Mouse (Mus musculus) liver, embryonic 15.5 days (tissue): Measurements from ENCODE around the gene Mgam. TPM values are rescaled to one million over a fixed set of nuclear protein-coding genes. Genes with fewer than 3 reads are reported as not detected.

Experiments
- polyA plus RNA-seq: library from polyadenylated mRNA; unstranded; fragments of >200 nt; fragmentation: Nextera tagmentation; extraction: Ambion mirVana; gene quantifications from 2 replicates; pipeline ENCODE4 v1.2.1, GENCODE M21; 2015

Mgam gene
- polyA plus RNA-seq, 1 experiment from 2014 or later: 1.7 TPM

Other genes starting within 250 kb of the Mgam start
- gene E330009J07Rik, start 192.7 kb upstream of the Mgam start, polyA plus RNA-seq: 1.7 and 2.2 TPM in 2 replicates
- gene Wee2, start 189.7 kb upstream of the Mgam start, polyA plus RNA-seq: not detected in 2 replicates
- 45.7 and 53.0 TPM in 2 replicates for gene Ssbp1, start 157.5 kb upstream of the Mgam start, polyA plus RNA-seq
- not detected in 2 replicates for gene Tas2r137, start 137.6 kb upstream of the Mgam start, polyA plus RNA-seq
- gene Tas2r108, start 135.3 kb upstream of the Mgam start, polyA plus RNA-seq: not detected in 2 replicates
- gene Prss37, start 109.3 kb upstream of the Mgam start, polyA plus RNA-seq: not detected in 2 replicates
- gene Olfr461, start 73.8 kb upstream of the Mgam start, polyA plus RNA-seq: not detected in 2 replicates
- gene Olfr460, start 59.3 kb upstream of the Mgam start, polyA plus RNA-seq: not detected in 2 replicates
- 10.3 and 11.1 TPM in 2 replicates for gene Clec5a, start 43.0 kb upstream of the Mgam start, polyA plus RNA-seq
- not detected in 2 replicates for gene Tas2r138, start 15.5 kb upstream of the Mgam start, polyA plus RNA-seq